Mouse (Mus musculus): ENCODE measurements around the gene Ifi207.
A peak's percentile ranks its signal among the peaks of the same experiment; 100 is the strongest.
"Not testable (repeated sequence)": the region's sequence is repeated elsewhere in the genome, so short reads cannot be mapped to it uniquely, and the experiment has no call there.

The Ifi207 gene

DNA sequence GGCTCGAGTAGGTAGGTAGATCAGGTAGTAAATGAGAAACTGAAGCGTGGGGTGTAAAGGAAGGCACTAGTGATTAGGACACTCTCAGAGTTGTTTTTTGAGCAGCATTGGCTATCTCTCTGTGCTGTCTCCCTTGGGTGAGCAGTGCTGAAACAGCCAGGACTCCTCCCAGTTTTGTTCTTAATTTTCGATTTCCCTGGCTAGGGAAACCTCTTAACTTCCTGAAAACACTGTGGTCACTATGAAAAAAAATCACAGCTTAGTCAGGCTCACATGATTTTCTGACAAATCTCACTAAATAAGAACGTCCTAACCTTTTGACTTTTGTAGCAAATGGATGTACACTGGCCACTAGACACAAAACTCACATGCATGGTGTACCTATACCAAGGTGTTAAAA lies at the start of gene Ifi207:
Ifi207 (minus strand) TSS at position 92 of the 400 bp plus-strand sequence.
- no peak for DNase-seq (ENCODE audit: low spot score)

DNA sequence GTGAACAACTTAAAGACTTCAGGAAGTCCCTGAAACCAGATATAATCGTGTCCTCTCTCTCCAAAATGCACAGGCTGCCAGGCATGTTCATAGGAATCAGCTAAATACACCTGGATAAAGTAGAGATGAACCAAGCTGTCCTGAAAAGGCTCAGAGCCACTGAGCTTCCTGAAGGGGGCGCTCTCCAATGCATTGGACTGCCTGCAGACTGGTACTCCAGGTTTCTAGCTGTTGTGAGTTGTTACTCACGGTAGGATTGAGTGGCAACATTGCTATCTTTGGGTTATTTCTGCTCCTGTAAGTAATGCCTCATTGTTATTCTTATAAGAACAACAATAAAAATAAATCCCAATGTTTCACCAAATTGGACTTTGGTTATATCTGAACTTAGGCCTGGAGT lies 31.9 kb upstream of the Ifi207 start:
- not testable (repeated sequence) for DNase-seq (ENCODE audit: low spot score)

GRCm38 (mm10) chr1:173766848-173767617 lies 25.5 kb upstream of the Ifi207 start, which contains the start of gene Ifi204:
TSS of gene Ifi204 (minus strand) at chr1:173766943.
- DNase-seq (ENCODE audit: low spot score): not testable (repeated sequence)

DNA sequence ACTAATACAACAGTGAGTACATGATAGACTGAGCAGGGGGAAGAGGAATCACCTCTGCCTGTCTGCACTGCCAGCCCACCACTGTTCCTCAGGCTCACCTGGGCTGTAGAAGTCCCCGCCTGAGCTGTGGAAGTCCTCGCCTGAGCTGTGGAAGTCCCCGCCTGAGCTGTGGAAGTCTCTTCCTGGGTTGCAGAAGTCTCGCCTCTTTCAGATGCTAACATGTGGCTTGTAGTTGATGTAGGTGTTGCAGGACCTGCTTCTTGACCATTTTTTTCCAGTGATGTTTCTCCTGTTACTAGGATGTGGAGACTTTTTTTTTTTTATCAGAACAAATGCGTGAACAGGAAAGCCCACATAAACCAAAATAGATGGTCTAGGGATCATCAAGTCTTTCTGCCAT lies 18.5 kb upstream of the Ifi207 start:
- not testable (repeated sequence) for DNase-seq (ENCODE audit: low spot score)

DNA sequence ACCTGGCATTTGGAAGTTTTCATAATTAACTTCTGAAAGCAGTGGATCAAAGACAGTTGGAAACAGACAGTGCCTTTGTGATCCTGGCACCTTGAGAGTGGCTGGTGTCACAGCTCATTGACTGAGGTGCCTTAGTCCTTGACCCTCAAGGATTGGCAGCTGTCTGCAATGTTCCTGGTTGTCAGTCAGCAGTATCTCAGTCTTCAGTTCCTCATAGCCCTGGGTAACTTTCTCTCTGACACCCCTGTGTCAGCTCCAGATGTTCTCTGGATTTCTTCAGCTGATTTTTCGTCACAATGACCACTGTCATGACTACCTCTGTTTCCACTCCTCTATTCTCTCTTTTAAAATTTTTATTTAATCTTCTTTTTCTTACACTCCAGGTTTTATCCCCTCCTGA lies 715 bp upstream of the Ifi207 start:
- no peak for DNase-seq (ENCODE audit: low spot score)

DNA sequence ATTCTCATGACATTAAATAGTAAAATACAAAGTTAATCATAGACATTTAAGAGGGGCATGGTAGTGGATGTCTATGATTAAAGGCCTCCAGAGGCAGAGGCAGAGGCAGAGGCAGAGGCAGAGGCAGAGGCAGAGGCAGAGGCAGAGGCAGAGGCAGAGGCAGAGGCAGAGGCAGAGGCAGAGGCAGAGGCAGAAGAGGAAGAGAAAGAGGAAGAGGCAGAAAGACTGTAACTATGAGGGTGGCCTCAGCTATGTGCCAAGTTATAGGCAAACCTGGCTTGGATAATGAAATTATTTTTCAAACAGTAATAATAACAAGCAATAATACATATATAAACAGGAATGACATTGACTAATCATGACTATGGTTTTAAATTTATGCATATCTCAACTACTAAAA lies 1.0 kb downstream of the Ifi207 start:
- no peak for DNase-seq (ENCODE audit: low spot score)

- no peak for DNase-seq (ENCODE audit: low spot score)
Observed at GRCm38 (mm10) chr1:173736986-173737385, 4.6 kb downstream of the Ifi207 start.

DNA sequence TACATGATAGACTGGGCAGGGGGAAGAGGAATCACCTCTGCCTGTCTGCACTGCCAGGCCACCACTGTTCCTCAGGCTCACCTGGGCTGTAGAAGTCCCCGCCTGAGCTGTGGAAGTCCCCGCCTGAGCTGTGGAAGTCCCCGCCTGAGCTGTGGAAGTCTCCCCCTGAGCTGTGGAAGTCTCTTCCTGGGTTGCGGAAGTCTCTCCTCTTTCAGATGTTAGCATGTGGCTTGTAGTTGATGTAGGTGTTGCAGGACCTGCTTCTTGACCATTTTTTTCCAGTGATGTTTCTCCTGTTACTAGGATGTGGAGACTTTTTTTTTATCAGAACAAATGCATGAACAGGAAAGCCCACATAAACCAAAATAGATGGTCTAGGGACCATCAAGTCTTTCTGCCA lies 6.5 kb downstream of the Ifi207 start:
- not testable (repeated sequence) for DNase-seq (ENCODE audit: low spot score)

DNA sequence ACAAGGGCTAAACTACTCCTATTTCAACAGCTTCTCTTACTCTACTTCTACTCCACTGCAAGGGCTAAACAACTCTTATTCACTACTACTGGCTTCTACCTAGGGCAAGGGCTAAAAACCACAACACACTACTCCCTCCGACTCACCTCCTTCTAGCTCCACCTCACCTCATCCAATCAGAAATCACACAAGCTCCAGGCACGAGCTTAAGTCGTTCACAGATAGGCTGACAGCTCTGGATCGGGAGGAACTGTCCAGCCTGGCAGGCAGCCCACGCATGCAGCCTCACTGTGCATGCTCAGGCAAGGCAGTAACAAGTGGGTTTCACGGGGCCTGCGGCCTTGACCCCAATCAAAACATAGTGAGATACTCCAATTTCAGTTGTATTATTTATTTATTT lies 8.3 kb downstream of the Ifi207 start:
- peak; percentile 23 for DNase-seq (ENCODE audit: low spot score)

GRCm38 (mm10) chr1:173694270-173694669 lies 47.3 kb downstream of the Ifi207 start:
- DNase-seq (ENCODE audit: low spot score): no peak

- not testable (repeated sequence) for DNase-seq (ENCODE audit: low spot score)
Observed at GRCm38 (mm10) chr1:173678605-173679004, 62.9 kb downstream of the Ifi207 start.

- not testable (repeated sequence) for DNase-seq (ENCODE audit: low spot score)
Observed at GRCm38 (mm10) chr1:173673458-173674097, 68.0 kb downstream of the Ifi207 start, which contains the start of gene Ifi208. TSS of gene Ifi208 (plus strand) at chr1:173673675.
